Mouse (Mus musculus) lung, postnatal 14 days (tissue): Measurements from ENCODE around the gene Mex3a.

Experiments
- DNase-seq: peaks from one replicate; pipeline ENCODE4 v3.0.0; 2021

Mex3a gene

DNA sequence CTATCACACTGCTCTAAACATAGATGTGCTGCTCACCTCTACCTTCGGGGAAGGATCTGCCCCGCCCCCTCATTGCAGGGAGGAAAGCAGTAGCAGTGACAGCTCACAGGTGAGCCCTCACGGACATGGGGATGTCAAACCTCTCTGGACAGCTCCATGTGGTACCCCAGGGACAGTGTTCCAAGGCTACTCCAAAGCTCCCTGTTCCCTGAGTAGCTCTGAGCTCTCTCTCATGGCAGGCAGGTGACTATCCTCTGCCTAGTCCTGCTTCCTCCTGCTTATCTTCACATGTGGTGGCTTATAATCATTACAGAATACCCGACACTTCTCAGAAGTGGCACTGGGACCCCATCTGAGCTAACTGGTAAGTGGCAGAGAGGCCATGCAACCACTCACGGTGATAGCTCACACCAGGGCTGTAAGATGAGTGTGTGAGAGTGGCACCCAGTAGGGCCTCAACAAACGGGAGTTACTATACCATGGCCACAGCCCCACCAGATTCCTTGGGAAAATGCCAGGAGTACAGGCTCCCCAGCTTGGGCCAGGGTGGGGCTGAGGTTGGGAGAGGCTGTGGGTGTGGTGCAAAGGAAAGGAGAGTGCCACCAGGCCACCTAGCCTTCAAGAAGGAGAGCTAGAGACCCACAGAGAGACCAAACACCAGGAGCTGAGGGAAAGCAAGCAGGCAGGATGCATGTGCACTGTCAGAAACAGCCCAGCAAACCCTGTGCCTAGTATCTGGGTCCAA, 14.7 kb downstream of the Mex3a start:
- DNase-seq: no peak

DNA sequence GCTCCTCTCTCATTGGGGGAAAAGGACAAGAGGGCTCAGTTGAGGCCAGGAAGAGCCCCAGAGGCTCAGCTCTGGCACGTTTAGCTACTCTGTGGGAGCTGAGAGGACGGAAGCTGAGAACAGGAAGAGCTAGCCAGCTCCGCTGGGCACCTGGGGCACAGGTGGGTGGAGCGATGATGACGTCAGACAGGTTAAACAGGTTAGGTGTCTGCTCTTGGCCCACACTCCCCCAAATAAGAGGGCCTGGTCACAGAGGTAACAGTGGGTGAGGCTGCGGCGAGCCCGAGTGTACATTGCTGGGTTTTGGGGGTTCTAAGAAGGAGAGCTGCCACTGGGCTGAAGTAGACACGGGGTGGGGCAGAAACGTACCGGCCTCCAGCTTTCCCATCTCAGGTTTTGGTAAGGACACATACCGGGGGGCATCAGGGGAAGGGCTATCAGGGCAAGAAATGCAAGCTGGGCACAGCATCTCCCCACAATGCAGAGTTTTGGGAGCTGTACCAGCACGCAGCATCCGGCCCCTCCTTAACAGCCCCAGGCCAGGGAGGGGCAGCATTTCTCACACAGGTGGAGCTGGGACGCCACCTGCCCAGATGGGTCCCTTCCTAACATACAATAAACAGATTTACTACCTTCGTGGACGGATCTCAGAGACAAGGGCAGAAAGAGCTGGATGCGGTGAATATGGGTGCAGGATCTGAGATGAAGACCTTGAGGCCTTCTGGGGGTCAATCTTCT, 16.2 kb downstream of the Mex3a start, which contains the start of gene Rab25:
Gene Rab25, minus strand, starts transcription at position 121 of the 738 bp plus-strand sequence.
- peak; percentile 74 for DNase-seq

DNA sequence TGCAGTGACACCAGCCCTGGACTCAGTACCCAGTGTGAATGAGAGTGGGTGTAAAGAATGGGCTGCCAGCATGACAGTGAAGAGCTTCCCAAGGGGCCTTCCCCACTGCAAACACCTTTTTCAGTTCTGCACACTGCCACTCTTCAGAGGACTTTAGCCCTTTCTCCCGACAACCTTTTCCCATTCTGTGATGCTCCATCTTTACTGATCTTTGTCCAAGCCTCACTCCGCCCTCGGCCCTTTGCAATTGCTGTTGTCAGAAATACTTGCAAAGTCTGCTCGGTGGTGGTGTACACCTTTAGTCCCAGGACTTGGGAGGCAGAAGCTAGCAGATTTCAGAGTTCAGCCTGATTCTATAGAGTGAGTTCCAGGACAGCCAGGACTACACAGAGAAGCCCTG, 19.4 kb downstream of the Mex3a start:
- DNase-seq: no peak

DNA sequence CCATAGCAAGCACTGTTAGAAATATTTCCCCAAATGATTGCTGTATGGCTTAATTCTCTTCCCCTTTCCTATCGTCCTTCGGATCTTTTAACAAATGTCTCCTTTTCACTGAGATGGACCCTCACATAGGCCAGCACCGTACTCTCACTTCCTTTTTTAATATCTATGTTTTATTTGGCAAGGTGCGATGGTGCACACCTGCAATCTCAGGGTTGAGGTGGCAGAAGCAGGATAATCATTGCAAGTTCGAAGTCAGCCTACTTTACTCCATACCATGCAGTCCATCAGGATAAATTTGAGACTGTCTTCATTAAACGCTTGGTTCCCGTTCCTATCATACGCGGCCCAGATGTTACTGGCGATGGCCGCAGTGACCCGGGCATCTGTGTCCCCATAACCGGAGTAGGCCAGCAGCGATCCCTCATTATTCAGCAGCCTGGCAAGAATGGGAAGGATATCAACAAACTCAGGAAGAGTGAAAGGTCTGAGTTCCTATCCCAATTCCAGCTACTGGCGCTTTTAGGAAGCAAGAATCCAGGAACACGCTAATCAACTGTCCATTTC, 20.0 kb downstream of the Mex3a start:
- DNase-seq: no peak

DNA sequence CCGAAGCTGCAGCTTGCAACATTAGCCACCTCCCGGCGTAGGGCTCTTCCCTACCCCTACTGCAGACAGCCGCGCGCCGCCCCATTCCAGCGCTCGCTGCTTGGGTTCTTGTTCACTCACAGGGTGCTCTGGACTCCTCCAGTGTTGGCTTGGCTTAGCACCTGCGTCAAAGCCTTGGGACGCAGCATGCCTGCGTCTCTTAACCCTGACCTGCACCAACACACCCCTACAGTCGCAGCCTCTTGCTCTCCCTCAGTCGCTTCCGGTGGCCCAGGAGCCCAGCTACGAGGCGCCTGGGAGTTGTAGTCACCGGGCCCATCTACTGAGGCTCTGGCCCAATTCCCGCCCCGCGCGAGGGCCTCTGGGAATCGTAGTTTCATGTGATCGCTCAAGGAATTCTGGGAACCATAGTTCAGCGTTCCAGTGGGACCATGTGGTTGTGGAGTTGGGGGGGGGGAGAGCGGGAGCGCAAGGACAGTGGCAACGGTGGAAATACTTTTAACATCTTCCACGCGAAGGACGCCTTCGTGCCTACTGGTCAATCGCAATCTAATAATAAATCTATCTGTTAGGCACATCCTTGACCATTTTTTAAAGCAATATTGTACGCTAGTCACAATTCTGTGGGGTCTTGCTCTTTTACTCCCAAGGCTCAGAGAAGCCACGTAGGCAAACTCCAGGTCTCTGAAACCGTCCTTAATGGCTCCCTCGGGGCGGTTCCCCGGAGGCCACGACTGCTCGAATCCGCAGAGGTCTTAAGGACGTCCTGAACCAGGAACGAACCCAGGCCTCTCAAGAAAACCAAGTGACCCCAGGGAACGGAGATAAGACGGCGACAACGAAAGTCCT, 20.7 kb downstream of the Mex3a start, which contains the start of gene Lamtor2:
Gene Lamtor2, minus strand, starts transcription at position 399 of the 849 bp plus-strand sequence.
- DNase-seq: peak; percentile 97

DNA sequence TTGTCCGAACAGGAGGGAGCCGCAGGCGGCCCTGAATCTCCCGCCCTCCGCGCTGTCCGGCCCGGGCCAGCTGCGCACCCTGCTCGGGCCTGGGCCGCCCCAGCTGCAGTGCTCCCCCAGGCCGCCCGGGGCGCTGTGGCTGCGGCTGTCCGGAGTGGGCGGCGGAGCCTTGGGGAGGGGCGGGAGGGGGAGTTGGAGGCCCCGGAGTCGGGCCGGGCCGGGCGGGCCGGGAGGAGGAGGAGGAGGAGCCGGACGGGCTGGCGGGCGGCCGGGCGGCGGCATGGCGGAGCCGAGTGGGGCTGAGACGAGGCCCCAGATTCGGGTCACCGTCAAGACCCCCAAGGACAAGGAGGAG, 21.3 kb downstream of the Mex3a start, which contains the start of gene Ubqln4:
Gene Ubqln4, plus strand, starts transcription at position 234 of the 355 bp plus-strand sequence.
- peak; percentile 93 for DNase-seq

DNA sequence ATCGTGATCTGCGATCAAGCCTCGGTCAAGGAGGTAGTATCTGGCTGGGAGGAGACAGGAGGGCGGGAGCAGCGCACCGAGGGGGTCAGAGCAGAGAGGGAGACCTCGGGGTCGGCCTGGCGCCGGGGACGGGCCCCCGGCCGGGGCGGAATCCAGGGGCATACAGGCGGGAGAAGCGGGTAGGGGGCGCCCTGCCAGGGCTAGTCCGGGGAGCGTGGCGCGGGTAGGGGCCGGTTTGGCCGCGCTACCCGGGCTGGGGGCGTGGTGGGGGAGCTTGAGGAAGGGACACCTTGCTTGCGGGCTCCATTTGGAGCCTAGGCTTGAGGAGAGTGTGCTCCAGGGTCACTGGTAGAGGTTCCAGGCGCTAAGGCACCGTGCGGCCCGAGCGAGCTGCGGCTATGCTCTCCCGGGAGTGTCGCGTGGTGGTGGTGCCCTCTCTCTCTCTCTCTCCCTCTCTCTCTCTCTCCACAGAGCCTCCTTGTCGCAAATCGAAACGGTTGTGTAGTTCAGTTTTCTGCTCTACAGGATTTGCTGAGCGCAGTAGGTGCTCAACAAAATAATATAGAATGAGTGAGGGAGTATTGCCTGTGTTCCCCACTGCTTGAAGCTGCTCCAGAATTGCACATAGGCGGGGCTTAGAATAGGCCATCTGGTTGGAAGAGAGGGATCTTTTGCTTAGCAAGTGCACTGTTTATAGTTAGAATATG, 21.8 kb downstream of the Mex3a start:
- DNase-seq: no peak

DNA sequence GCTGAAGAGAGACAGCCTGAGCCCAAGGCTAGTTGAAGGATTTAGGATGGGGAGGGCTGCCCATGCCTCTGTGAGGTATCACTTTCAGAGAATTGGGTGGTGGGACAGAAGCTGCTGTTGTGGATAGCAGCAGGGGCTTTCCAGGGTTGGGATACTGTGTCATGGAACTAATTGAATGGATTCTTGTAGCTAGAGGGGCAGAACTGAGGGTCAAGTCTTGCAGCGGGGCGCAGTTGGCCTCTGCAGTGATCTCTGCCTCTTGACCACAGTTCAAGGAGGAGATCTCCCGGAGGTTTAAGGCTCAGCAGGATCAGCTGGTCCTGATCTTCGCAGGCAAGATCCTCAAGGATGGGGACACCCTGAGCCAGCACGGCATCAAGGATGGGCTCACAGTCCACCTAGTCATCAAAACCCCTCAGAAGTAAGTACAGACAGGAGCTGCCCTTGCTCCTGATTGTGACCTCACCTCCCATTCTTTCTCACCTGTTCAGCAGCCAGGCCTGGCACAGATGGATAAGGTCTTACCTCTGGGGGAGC, 22.9 kb downstream of the Mex3a start:
- DNase-seq: no peak

DNA sequence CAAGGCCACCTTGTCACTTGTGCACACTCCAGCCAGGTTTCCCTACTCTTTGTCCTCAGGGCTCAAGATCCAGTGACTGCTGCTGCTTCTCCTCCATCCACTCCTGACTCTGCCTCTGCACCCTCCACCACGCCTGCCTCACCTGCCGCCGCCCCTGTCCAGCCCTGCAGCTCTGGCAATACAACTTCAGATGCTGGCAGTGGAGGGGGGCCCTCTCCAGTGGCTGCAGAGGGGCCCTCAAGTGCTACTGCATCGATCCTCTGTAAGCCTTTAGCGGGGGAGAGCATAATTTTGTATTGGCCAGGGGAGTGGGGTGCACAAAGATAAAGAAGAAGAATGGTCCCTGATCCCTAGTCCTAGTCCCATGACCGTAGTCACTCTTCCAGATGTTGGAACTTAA, 23.5 kb downstream of the Mex3a start:
- DNase-seq: no peak

DNA sequence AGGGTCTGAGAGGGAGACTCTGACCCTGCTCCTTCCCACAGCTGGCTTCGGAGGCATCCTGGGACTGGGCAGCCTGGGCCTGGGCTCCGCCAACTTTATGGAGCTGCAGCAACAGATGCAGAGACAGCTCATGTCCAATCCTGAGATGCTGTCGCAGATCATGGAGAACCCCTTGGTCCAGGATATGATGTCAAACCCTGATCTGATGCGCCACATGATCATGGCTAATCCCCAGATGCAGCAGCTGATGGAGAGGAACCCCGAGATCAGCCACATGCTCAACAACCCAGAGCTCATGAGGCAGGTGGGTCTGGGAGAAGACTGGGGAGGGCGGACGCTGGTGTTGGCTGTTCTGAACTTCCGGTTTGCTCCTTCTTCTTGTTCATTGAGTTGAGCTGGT, 24.4 kb downstream of the Mex3a start:
- DNase-seq: no peak

DNA sequence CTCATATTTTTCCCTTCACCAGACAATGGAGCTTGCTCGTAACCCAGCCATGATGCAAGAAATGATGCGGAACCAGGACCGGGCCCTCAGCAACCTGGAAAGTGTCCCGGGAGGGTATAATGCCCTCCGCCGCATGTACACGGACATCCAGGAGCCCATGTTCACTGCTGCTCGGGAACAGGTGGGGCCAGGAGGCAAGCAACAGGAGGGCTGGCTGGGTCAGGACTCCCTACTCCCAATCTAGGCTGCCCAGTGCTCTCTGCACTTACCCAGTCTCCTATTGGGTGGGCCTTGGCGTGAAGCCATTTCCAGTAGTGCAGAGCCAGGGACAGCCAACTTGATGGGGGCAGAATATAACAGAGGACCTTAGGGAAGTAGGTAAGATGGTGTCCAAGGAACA, 27.4 kb downstream of the Mex3a start:
- DNase-seq: no peak

DNA sequence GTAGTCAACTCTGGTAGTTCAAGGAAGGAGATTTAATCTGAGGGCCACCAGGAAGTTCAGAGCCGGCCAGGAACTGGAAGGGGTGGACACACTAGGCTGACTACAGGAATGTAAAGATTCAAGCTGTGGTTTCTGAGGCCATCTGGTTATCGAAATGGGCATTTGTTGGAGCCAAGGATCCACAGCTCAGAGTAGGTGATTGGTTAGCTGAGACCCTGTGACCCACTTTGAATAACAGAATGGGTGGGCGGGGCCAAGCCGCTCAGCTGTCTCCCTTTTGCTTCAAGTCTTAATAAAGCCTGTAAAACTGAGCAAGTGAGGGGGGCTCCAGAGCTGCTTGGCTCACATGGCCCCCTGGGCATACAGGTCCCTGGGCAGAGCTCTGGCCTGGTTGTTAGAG, 29.8 kb downstream of the Mex3a start:
- no peak for DNase-seq

DNA sequence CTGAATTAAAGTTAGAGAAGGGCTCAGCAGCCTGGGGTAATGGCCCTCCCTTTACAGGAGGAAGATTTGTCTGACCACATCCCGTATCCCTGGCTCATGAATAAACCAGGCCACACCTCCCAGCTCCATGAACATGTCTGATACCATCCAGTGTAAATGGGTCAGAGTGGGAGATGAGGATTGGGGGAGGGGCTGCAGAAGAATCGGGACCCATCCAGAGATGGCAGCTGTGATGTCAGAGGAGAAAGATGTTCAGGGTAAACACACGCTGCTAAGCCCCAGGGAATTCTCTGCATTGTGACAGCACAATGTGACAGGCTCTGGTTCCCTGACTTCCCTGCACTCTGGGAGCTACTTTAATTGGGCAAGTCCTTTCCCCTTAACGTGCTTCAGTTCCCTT, 31.2 kb downstream of the Mex3a start:
- no peak for DNase-seq

DNA sequence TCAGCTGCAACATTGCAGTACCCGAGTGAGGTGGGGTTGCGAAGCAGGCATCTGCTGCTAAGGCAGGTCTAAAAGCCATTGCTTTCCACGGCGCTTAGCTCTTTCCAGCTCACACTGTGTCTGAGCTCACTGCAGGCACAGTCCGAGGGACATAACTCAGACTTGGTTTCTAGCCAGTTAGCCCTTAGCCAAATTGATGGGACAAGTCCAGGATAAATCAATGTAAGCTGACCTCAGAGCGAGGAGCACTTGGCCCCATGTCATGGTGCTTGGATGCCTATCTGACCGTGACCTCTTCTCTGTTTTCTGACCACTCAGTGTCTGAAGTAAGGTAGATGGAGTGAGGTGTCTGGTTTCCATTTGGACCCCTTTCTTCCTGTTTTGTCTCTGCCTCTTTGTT, 31.8 kb downstream of the Mex3a start:
- no peak for DNase-seq

DNA sequence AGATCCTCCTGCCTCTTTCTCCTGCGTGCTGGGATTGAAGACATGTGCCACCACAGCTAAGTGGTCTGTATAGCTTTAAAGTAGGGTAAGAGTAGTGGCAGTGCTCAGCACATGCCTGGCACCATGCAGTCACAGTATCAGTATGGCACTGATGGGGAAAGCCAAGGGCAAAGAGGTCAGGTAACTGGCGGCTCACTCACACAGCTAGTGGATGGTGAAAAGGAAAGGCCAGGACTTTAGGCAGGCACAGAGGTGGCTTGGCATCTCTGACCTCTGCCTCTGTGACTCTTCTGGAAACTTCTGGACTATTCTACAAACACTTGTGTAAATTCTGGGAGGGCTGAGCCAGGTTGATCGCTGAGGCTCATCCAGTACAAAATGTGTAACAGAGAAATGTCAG, 33.9 kb downstream of the Mex3a start:
- no peak for DNase-seq

DNA sequence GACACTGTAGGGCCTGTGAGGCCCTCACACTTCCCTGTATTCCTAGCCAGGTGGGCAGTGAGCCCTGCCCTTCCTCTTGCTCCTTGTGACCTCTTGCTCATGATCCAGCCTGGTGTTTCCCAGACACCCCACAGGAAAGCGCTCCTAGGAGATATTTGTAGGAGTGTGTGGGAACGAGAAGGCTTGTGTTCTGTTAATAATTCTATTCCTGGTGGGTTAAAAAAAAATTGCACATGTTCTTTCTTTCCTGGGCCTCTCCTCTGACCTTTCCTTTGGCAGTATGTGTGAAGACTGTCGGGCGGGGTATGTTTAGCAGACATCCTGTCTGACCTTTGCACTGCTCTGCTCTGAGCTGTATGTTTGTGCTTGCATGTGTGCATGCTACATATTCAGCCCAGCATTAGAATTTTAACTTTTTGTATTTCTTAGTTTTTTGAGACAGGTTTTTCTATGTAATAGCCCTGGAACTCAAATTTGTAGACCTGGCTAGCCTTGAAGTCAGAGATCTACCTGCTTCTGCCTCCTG, 34.4 kb downstream of the Mex3a start:
- DNase-seq: no peak

DNA sequence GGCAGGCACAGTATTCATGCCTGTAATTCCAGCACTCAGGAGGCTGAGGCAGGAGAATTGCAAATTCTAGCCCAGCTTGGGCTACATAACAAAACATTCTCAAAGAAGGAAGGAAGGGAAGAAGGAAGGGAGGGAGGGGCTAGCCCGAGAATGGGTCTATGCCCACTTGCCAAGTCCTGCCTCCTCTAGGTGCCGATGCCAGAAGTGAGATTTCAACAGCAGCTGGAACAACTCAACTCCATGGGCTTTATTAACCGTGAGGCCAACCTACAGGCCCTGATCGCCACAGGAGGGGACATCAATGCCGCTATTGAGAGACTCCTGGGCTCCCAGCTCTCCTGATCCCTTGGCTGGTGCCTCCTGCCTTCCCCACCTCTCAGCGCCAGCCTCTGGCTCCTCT, 35.7 kb downstream of the Mex3a start:
- DNase-seq: no peak

DNA sequence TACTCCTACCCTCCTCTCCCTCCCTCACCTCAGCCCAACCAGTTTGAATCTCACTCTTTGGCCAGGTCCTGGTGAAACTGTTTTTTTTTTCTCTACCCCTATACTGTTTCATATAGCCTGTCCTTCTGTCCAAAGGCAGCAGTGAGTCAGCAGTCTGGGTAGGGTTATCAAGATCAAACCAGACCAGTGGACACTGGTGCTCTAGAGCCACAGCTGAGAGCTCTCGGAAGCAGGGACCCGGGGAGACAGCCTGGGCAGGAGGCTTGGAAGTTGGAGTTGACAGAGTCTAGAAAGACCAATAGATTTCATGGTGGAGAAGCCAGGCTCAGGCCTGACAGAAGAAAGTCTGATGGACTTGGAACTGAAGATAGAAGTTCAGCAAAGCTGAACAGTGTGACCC, 36.4 kb downstream of the Mex3a start:
- DNase-seq: no peak

DNA sequence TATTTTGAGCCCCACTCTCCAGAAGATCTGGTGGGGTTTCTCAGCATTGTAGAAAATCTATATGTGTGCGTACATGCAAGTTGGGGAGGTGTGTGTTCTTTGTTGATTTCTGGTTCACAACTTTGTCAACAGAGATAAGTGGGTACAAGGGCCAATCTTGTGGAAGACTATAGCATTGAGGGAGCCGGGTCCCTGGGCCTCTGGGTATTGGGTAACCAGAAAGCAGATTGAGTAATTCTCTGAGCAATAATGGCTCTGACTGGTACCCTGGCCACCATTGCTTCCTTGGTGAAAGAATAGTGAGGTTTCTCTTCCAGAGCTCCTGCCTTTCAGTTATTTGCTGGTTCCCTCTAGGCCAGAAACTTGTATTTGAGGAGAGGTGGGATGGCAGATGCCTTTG, 36.9 kb downstream of the Mex3a start:
- DNase-seq: no peak

DNA sequence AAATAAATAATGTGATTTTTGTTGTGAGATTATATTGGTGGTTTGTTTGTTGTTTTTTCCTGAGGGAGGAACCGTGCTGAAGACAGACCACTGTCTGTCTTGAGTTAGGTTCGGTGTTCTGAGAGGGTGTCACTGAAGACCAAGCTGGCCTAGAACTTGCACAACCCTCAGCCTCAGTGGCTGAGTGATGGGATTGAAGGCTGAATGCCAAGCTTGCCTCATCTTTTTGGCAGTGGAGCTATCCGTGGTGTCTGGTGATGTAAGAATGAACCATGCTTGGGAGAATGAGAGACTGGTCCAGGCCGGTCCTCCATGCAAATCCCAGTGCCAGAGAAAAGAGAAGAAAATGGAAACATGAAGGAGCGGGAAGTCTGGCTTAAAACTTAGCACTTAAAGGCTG, 37.5 kb downstream of the Mex3a start:
- DNase-seq: peak; percentile 33

DNA sequence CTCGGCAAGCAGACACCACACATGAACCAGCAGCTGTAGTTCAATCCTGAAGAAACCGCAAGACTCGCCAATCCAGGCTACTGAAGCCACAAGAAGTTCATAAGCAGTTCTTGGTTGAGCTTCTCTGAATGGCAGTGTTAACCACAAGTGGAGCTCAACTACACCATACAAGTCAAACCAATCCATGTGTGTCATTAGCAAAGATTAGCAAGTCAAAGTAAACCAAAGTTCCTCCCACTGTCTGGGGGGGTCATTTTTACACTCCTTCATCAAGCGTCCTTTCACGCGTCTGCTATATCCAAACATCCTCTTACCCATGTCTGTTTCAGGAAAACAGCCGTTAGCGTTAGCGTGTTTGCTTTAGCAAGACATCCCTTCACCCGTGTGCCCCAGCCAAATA, 38.1 kb downstream of the Mex3a start:
- no peak for DNase-seq

DNA sequence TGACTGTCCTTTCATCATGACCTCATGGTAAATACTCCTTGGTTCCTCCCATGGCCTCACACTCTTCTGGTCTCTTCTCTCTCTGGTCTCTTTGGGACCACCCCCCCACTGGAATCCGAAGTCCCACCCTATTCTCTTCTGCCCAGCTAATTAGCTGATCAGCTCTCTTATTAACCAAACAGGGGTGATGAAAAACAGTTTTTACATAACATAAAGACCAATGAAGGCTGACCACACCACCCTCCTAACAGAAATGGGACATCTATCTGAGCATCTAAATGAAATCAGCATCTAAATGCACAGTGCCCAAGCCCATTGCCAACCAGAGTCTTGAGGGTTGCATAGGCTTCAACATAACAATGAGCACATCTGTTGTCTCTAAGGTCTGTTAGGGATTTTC, 39.7 kb downstream of the Mex3a start:
- DNase-seq: no peak
